Mouse (Mus musculus) hindbrain, embryonic 16.5 days (tissue): ENCODE data around the gene Prmt1. TPM values are rescaled to one million over a fixed set of nuclear protein-coding genes. Genes with fewer than 3 reads are reported as not detected.

Experiments
- ATAC-seq: fragments of 200-750 bp; cut with Nextera tagmentation; 2 replicates; pipeline ENCODE4 v1.8.0; 2017; ENCODE audit warnings: moderate TSS enrichment, moderate library complexity
- H3K27ac ChIP-seq: fragments of 300-500 bp; sonication (generic); 2 replicates; pipeline ENCODE4 v1.5.1; 2014; ENCODE audit warnings: low read depth, mild to moderate bottlenecking, control low read depth, low read length, moderate library complexity
- H3K27me3 ChIP-seq: fragments of 300-500 bp; sonication (generic); replicated peaks from 2 replicates; pipeline ENCODE4 v1.6.1; 2014; ENCODE audit warnings: low read length; ENCODE audit not compliant: control insufficient read depth, insufficient read depth
- H3K36me3 ChIP-seq: fragments of 300-500 bp; sonication (generic); 2 replicates; pipeline ENCODE4 v1.6.1; 2014; ENCODE audit warnings: mild to moderate bottlenecking, low read length, moderate library complexity, mixed read lengths; ENCODE audit not compliant: control insufficient read depth, insufficient read depth
- H3K4me1 ChIP-seq: fragments of 300-500 bp; sonication (generic); 2 replicates; pipeline ENCODE4 v1.6.1; 2014; ENCODE audit warnings: low read depth, low read length; ENCODE audit not compliant: control insufficient read depth, insufficient read depth
- H3K4me2 ChIP-seq: fragments of 300-500 bp; sonication (generic); 2 replicates; pipeline ENCODE4 v1.6.1; 2014; ENCODE audit warnings: mild to moderate bottlenecking, low read length, control low read depth, moderate library complexity
- H3K4me3 ChIP-seq: fragments of 300-500 bp; sonication (generic); 2 replicates; pipeline ENCODE4 v1.5.1; 2014; ENCODE audit warnings: mild to moderate bottlenecking, low read length, control low read depth, moderate library complexity
- H3K9ac ChIP-seq: fragments of 300-500 bp; sonication (generic); 2 replicates; pipeline ENCODE4 v1.6.1; 2014; ENCODE audit warnings: low read depth, mild to moderate bottlenecking, control low read depth, low read length, moderate library complexity
- H3K9me3 ChIP-seq: fragments of 300-500 bp; sonication (generic); 2 replicates; pipeline ENCODE4 v1.6.1; 2014; ENCODE audit warnings: mild to moderate bottlenecking, low read length, moderate library complexity; ENCODE audit not compliant: control insufficient read depth
- WGBS: fragments of 180-500 bp; shearing (Covaris S2); extraction: QIAGEN DNeasy Blood & Tissue Kit; methylation state at CpG from one replicate; pipeline ENCODE4 v1.1.7; 2014; 5-methylcytosine and 5-hydroxymethylcytosine counted together
- polyA plus RNA-seq: library from polyadenylated mRNA; unstranded; fragments of >200 nt; fragmentation: Nextera tagmentation; extraction: Ambion mirVana; gene quantifications from 2 replicates; pipeline ENCODE4 v1.2.1, GENCODE M21; 2015

Prmt1 gene
- polyA plus RNA-seq, 1 experiment from 2014 or later: 629 TPM

- Histone ChIP-seq H3K36me3 (peaks cover 29% of the 10 kb centered on the region), H3K27me3 (no peaks in the 10 kb centered on the region), H3K27ac (no peak overlapping the region), H3K9me3 (no peaks in the 10 kb centered on the region), H3K4me1 (peaks cover 20% of the 10 kb centered on the region), H3K4me2 (no peak overlapping the region; the same call in 1 of the 2 replicates), H3K4me3 (no peak overlapping the region), H3K9ac (no peak overlapping the region)
- WGBS: 98% methylated on average over 3 of the region's 3 CpGs
- no peak for ATAC-seq
These were observed 27.7 kb upstream of the Prmt1 start for GRCm38 (mm10) chr7:45014096-45014451.

- Histone ChIP-seq H3K9me3 (no peaks in the 10 kb centered on the region), H3K4me3 (no peak overlapping the region), H3K27me3 (no peaks in the 10 kb centered on the region), H3K9ac (no peak overlapping the region), H3K4me1 (peaks cover 20% of the 10 kb centered on the region), H3K36me3 (peaks cover 29% of the 10 kb centered on the region), H3K27ac (no peak overlapping the region), H3K4me2 (no peak overlapping the region)
- 96% methylated on average over 16 of the region's 16 CpGs for WGBS
- ATAC-seq: no peak
These were observed 27.2 kb upstream of the Prmt1 start for GRCm38 (mm10) chr7:45013366-45014095.

DNA sequence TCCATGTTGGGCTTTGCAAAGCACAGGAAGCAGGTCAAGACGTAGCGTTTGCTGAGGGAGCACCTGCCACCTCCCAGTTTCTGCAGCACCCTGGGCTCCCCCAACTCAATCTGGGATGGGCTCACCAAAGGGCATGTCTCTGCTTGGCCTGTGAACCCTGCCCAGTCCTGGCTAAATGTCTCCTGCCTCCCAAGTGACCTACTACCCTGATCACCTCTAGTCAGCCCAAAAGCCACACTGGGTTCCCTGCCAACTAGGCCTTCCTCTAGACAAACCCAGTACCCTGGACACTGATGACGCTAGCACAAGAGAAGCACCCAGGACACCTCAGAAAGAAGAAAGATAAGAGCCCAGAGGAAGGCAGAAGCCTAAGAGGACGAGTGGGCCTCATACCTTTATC is 26.5 kb upstream of the Prmt1 start:
- Histone ChIP-seq H3K9me3 (no peaks in the 10 kb centered on the region), H3K4me2 (no peak overlapping the region), H3K27me3 (no peaks in the 10 kb centered on the region), H3K9ac (no peak overlapping the region), H3K4me1 (peaks cover 15% of the 10 kb centered on the region), H3K27ac (no peak overlapping the region), H3K36me3 (peaks cover 36% of the 10 kb centered on the region), H3K4me3 (no peak overlapping the region)
- WGBS: 85% methylated on average over 4 of the region's 4 CpGs
- ATAC-seq: no peak

DNA sequence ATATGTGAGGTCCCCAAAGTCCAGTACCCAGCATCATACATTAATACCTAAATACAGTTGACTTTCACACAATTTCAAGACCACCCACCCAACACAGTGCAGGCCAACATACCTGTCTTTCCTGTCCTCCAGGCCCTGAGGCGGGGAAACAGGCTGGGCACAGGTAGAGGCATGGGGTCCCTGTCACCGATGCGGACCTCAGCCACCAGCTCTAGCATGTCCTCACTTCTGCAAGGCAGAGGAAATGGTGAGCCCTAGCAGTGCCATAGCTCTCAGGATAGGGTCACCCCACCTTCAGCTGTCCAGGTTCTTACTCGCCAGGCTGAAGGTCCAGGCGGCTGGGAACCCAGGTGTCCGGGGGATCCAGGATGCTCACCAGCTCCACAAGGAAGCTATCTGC is 25.6 kb upstream of the Prmt1 start:
- H3K27me3 ChIP-seq: no peaks in the 10 kb centered on the region
- no peak overlapping the region for H3K4me3 ChIP-seq
- no peak overlapping the region for H3K9ac ChIP-seq
- 97% methylated on average over 6 of the region's 6 CpGs for WGBS
- no peak for ATAC-seq
- peaks cover 15% of the 10 kb centered on the region for H3K4me1 ChIP-seq
- no peak overlapping the region for H3K4me2 ChIP-seq
- no peaks in the 10 kb centered on the region for H3K9me3 ChIP-seq
- H3K27ac ChIP-seq: no peak overlapping the region
- peaks cover 44% of the 10 kb centered on the region for H3K36me3 ChIP-seq

DNA sequence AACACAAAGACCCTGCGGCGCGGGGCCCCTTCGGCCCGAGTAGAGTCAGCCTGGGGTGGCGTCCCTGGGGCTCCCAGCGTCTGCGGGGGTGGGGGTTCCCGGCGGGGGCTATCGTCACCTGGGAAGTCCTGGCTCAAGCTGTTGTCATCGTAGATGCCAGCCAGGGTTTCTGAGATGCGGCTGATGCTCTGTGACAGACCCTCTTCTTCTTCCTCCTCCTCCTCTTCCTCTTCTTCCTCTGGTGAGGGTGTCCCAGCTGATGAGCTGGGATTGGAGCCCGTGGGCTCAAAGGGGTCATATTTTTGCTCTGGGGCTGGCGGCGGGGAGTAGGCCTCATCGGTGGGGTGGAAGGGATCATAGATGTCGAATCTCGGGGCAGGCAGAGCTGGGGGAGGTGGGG is 22.0 kb upstream of the Prmt1 start:
- no peak overlapping the region for H3K9ac ChIP-seq
- H3K36me3 ChIP-seq: peaks cover 72% of the 10 kb centered on the region
- H3K4me2 ChIP-seq: no peak overlapping the region
- H3K4me1 ChIP-seq: no peaks in the 10 kb centered on the region
- no peaks in the 10 kb centered on the region for H3K27me3 ChIP-seq
- 96% methylated on average over 19 of the region's 19 CpGs for WGBS
- no peak overlapping the region for H3K4me3 ChIP-seq
- H3K9me3 ChIP-seq: no peaks in the 10 kb centered on the region
- ATAC-seq: no peak
- no peak overlapping the region for H3K27ac ChIP-seq

- no peak for ATAC-seq
- Histone ChIP-seq H3K4me3 (no peak overlapping the region), H3K36me3 (peaks cover 73% of the 10 kb centered on the region), H3K27ac (no peak overlapping the region), H3K9me3 (no peaks in the 10 kb centered on the region), H3K27me3 (no peaks in the 10 kb centered on the region), H3K4me1 (no peaks in the 10 kb centered on the region), H3K4me2 (no peak overlapping the region), H3K9ac (no peak overlapping the region)
- 96% methylated on average over 30 of the region's 30 CpGs for WGBS
These were observed 21.5 kb upstream of the Prmt1 start for GRCm38 (mm10) chr7:45007846-45008245.

DNA sequence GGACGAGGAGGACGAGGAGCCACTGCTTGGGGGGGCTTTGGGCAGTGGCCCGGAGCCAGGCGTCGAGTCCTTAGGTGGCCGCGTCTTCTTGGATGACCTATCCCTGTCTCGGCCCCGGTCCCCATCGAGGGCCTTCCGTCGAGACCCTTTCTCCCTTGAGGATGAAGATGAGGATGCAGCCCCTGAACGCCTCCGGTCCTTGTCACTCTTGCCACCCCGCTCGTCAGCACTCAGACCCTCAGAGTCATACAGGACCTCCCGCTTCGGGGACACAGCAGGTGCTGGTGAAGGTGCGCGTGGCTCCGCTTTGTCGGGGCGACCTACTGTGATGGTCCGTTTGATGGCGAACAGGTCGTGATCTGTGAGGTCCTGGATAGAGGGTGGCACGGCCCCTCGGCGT is 20.8 kb upstream of the Prmt1 start:
- H3K27me3 ChIP-seq: no peaks in the 10 kb centered on the region
- H3K9ac ChIP-seq: no peak overlapping the region
- 93% methylated on average over 29 of the region's 29 CpGs for WGBS
- H3K4me1 ChIP-seq: no peaks in the 10 kb centered on the region
- no peak for ATAC-seq
- no peaks in the 10 kb centered on the region for H3K9me3 ChIP-seq
- H3K4me3 ChIP-seq: no peak overlapping the region
- no peak overlapping the region for H3K4me2 ChIP-seq
- no peak overlapping the region for H3K27ac ChIP-seq
- H3K36me3 ChIP-seq: peaks cover 76% of the 10 kb centered on the region

DNA sequence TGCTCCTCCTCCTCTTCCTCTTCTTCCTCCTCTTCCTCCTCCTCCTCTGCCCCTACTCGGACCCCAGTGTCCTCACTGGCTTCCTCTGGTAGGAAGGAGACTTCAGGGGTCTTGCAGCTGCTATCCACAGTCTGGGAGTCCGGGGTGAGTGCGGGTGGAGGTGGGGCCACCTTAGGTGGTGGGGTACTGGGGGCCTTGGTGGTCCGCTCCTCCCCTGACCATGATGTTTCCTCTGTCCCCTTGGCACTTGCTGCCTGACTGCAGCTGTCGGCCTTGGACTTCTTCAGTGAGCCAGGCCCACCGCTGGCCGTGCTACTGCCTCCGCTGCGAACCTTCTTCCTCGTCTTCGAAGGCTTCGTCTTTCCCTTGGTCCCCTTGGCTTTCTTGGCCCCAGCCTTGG is 20.1 kb upstream of the Prmt1 start:
- 95% methylated on average over 12 of the region's 12 CpGs for WGBS
- no peaks in the 10 kb centered on the region for H3K27me3 ChIP-seq
- no peak for ATAC-seq
- H3K4me3 ChIP-seq: no peak overlapping the region
- H3K9ac ChIP-seq: no peak overlapping the region
- H3K9me3 ChIP-seq: no peaks in the 10 kb centered on the region
- peaks cover 75% of the 10 kb centered on the region for H3K36me3 ChIP-seq
- no peak overlapping the region for H3K4me2 ChIP-seq
- no peak overlapping the region for H3K27ac ChIP-seq
- no peaks in the 10 kb centered on the region for H3K4me1 ChIP-seq

DNA sequence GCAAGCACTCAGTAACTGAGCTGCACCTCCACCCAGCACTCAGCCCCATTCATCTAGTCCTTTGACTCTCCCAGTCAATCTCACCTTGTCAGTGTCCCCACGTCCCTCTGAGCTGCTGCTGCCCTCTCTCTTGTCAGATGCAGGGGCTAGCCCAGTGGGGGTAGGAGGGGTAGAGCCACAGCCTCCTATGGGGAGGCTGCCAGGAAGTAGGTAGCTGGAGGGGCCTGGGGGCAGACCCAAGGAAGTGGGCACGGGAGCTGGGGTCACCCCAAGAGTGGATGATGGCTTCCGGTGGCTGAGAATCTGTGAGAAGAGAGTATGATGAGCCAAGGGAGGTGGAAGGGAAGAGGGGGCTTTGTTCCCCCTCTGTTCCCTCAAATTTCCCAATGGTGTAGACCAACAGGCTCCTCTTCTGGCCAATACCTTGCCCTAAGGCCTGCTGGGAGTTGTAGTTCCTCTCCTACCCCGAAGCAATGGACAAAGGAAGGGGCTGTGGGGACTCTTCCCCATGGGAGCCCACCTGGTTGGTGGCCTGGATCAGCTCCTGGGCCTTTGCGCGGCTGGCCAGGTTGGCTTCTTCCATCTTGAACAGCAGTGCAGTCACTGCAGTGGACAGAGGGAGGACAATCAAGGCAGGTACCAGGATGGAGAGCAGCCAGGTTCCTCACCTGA is 19.1 kb upstream of the Prmt1 start:
- Histone ChIP-seq H3K4me3 (no peak overlapping the region), H3K27ac (no peak overlapping the region), H3K36me3 (peaks cover 81% of the 10 kb centered on the region), H3K4me2 (no peak overlapping the region), H3K9me3 (no peaks in the 10 kb centered on the region), H3K27me3 (no peaks in the 10 kb centered on the region), H3K9ac (no peak overlapping the region), H3K4me1 (no peaks in the 10 kb centered on the region)
- 87% methylated on average over 6 of the region's 6 CpGs for WGBS
- no peak for ATAC-seq
